Mouse (Mus musculus): ENCODE results near the gene Mynn. TPM values are rescaled to one million over a fixed set of nuclear protein-coding genes. Genes with fewer than 3 reads are reported as not detected.
A peak's percentile ranks its signal among the peaks of the same experiment; 100 is the strongest.
"Not testable (repeated sequence)": the region's sequence is repeated elsewhere in the genome, so short reads cannot be mapped to it uniquely, and the experiment has no call there.

Gene Mynn
- 16.6 and 18.5 TPM in 2 replicates for total RNA-seq (2014; rRNA removed)
- 18.5 and 19.4 TPM in 2 replicates for polyA plus RNA-seq (2015; fragmentation: Nextera tagmentation; extraction: Ambion mirVana)

DNA sequence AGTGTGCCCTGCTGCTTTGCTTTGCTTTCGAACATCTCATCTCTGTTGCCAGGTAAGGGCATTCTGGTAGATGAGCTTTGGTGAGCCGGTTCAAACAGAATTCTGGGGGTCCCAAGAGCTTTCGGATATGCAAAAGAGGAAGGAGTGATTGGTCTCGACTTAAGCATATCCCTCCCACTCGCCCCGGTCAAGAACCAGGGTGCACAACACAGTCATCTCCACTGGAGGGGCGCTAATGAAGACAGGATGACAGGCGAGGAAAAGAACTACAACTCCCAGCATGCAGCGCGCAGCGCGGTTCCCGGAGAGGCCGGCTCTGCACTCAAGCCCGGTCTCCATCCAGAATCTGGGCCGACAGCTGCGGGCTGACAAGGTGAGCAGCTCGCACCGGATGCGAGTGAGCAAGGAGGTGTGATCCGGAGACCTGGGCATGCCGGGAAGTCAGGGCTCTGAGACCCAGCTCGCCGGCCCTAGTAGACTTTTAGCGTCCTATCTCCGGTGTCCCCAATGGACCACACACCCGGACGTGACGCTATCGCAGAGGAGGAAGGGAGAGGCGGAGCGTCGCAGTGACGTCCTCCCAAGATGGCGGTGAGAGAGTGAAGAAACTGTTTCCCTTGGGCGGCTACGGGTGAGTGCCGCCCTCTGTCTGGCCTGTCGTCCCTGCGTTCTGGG, at the start of gene Mynn:
Mynn (plus strand) TSS at position 1 of the 675 bp plus-strand sequence.
- peak within 1 kb of the TSS; percentile 86 for H3K4me3 ChIP-seq (ENCODE audit: low read length)
- no peaks in the 10 kb centered on the region for H3K27me3 ChIP-seq (ENCODE audit: insufficient read depth, low read length)
- H3K36me3 ChIP-seq (ENCODE audit: insufficient read depth, low read length), result peaks cover 8% of the 10 kb centered on the region; the same call in 1 of the 2 replicates
- DNase-seq (ENCODE audit: low spot score), result peak; percentile 97
- peak within 1 kb of the TSS; percentile 54 for H3K4me2 ChIP-seq (ENCODE audit: low read depth, low read length)
- peak; percentile 97 for ATAC-seq
- under 1% methylated on average over 40 of the region's 40 CpGs for WGBS
- H3K9me3 ChIP-seq (ENCODE audit: low read length), result no peaks in the 10 kb centered on the region
- H3K9ac ChIP-seq (replicated peaks; ENCODE audit: low read length), result peak within 1 kb of the TSS; percentile 82
- H3K4me1 ChIP-seq (ENCODE audit: insufficient read depth, low read length), result no peaks in the 10 kb centered on the region
- H3K27ac ChIP-seq, result peak within 1 kb of the TSS; percentile 96
- peak; percentile 70 for TF ChIP-seq CTCF (IDR thresholded peaks at IDR 0.05; ENCODE audit: low read depth)

DNA sequence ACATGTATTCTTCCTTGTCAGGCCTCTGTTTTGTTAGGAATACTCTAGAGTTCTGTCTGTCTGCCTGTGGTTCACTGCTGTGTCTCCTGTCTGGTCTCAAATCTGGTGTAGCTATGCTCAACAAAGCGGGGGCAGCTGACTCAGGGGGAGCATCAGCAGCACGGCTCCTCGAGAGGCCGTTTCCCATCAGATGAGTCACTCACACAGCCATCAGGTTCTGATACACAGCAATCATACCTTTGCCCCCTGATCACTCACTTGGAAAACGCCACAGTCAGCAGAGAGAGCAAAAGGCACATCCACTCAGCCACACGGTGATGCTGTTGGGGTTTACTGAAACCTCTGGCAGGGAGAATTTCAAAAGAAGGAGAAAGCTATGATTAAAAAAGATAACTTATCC, 48.1 kb upstream of the Mynn start:
- Histone ChIP-seq H3K27me3 (ENCODE audit: insufficient read depth, low read length) (no peaks in the 10 kb centered on the region), H3K36me3 (ENCODE audit: insufficient read depth, low read length) (no peaks in the 10 kb centered on the region), H3K27ac (no peak overlapping the region), H3K9me3 (ENCODE audit: low read length) (no peaks in the 10 kb centered on the region), H3K4me1 (ENCODE audit: insufficient read depth, low read length) (no peaks in the 10 kb centered on the region), H3K9ac (replicated peaks; ENCODE audit: low read length) (no peak overlapping the region), H3K4me3 (ENCODE audit: low read length) (no peak overlapping the region), H3K4me2 (ENCODE audit: low read depth, low read length) (no peak overlapping the region)
- DNase-seq (ENCODE audit: low spot score), result no peak
- no peak for TF ChIP-seq CTCF (IDR thresholded peaks at IDR 0.05; ENCODE audit: low read depth)
- 46% methylated on average over 6 of the region's 6 CpGs for WGBS
- no peak for ATAC-seq

DNA sequence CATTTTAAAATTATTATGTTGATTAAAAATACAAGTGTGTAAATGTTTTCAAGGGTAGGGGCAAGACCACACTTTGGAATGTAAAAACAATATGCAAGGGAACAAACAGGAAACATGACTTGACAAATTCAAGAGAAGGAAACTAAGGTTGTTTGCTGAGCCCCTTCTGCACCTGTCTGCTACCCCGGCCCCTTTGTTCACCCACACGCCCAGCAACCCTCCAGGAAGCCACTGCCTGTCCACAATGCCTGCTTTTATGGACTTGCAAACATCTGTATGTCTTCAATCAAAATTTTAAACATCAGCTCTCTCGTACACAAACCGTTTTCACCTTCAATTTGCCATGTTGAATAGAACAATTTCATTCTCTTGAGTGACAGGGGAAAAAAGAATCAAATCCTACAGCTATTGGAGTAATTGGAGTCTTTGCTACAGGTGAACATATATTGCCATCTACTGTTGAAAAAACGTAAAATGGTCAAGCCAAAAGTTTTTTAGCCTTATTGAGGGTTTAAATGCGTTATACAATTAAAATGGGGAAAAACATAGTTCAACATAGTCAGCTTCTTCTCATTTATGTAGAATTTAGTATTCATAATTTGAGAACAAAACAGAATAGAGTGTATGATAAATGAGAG, 41.1 kb upstream of the Mynn start:
- no peaks in the 10 kb centered on the region for H3K4me1 ChIP-seq (ENCODE audit: insufficient read depth, low read length)
- DNase-seq (ENCODE audit: low spot score) (peak; percentile 49), ATAC-seq (no peak)
- H3K36me3 ChIP-seq (ENCODE audit: insufficient read depth, low read length), result no peaks in the 10 kb centered on the region
- H3K4me2 ChIP-seq (ENCODE audit: low read depth, low read length), result no peak overlapping the region
- H3K9ac ChIP-seq (replicated peaks; ENCODE audit: low read length), result no peak overlapping the region
- H3K27me3 ChIP-seq (ENCODE audit: insufficient read depth, low read length), result no peaks in the 10 kb centered on the region
- peak; percentile 68 for TF ChIP-seq CTCF (IDR thresholded peaks at IDR 0.05; ENCODE audit: low read depth)
- H3K4me3 ChIP-seq (ENCODE audit: low read length), result no peak overlapping the region
- no peak overlapping the region for H3K27ac ChIP-seq
- no peaks in the 10 kb centered on the region for H3K9me3 ChIP-seq (ENCODE audit: low read length)
- WGBS, result 49% methylated on average over 6 of the region's 6 CpGs

DNA sequence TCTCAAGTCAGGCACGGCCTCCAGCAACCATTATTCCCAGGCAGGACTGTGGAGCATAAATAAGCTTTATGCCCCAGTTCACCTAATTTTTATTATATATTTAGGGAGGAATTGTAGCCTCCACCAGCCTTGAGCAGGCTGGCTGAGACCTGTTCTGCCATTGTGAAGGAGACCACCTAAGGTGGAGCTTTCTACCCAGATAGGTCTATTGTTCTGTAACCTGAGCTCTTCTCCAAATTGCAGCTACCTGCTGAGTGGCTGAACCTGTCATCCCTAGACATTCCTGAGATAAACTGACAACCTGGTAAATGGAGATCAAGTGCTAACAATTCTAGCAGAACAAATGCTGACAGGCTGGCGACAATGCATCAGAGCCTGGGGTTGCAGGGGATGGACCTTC, 35.5 kb upstream of the Mynn start:
- not testable (repeated sequence) for H3K4me1 ChIP-seq (ENCODE audit: insufficient read depth, low read length); H3K9me3 ChIP-seq (ENCODE audit: low read length); H3K27ac ChIP-seq; H3K4me3 ChIP-seq (ENCODE audit: low read length); H3K27me3 ChIP-seq (ENCODE audit: insufficient read depth, low read length); H3K9ac ChIP-seq (replicated peaks; ENCODE audit: low read length); H3K36me3 ChIP-seq (ENCODE audit: insufficient read depth, low read length); ATAC-seq; H3K4me2 ChIP-seq (ENCODE audit: low read depth, low read length); DNase-seq (ENCODE audit: low spot score)
- 44% methylated on average over 1 of the region's 2 CpGs for WGBS

DNA sequence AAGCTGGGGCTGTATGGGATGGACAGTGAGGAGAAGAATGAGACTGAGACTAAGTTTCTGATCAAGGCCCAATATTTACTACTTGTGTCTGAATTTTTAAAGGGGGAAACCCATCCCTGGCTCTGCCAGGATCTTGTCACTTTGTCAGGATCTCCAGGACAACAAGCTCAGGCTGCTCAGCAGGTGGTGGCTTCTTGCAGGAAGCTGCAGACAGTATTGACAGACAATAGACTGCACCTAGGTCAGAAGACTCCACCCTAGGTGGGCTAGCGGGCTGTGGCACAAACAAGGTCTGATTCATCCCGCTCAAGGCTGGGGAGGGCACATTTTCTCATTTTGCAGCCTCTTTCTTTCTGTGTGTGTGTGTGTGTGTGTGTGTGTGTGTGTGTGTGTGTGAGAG, 28.3 kb upstream of the Mynn start:
- ATAC-seq, result no peak
- Histone ChIP-seq H3K4me1 (ENCODE audit: insufficient read depth, low read length) (no peaks in the 10 kb centered on the region), H3K9me3 (ENCODE audit: low read length) (no peaks in the 10 kb centered on the region), H3K36me3 (ENCODE audit: insufficient read depth, low read length) (no peaks in the 10 kb centered on the region), H3K4me2 (ENCODE audit: low read depth, low read length) (no peak overlapping the region), H3K9ac (replicated peaks; ENCODE audit: low read length) (no peak overlapping the region), H3K27me3 (ENCODE audit: insufficient read depth, low read length) (no peaks in the 10 kb centered on the region), H3K27ac (no peak overlapping the region), H3K4me3 (ENCODE audit: low read length) (no peak overlapping the region)
- no peak for TF ChIP-seq CTCF (IDR thresholded peaks at IDR 0.05; ENCODE audit: low read depth)
- 8% methylated on average over 2 of the region's 2 CpGs for WGBS
- no peak for DNase-seq (ENCODE audit: low spot score)

DNA sequence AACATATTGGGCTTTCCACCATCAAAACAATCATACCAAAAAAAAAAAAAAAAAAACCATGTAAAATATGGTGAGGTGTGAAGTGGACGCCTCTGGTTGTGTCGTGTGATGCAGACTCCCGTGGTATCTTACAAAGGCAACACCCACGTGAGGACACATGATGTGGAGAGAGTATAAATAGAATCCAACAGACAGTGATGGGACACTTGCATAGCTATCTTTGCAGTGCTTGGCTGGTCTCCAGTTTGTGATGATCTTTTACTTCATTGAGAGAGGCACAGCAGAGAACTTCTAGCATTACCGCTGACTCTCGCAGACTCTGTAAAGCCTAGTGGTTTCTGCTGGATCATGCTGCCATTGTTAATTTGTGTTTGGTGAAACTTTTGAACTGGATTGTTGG, 13.0 kb upstream of the Mynn start:
- Histone ChIP-seq H3K36me3 (ENCODE audit: insufficient read depth, low read length) (no peaks in the 10 kb centered on the region), H3K4me1 (ENCODE audit: insufficient read depth, low read length) (no peaks in the 10 kb centered on the region), H3K27me3 (ENCODE audit: insufficient read depth, low read length) (no peaks in the 10 kb centered on the region), H3K27ac (no peak overlapping the region), H3K9me3 (ENCODE audit: low read length) (no peaks in the 10 kb centered on the region), H3K4me2 (ENCODE audit: low read depth, low read length) (no peak overlapping the region), H3K4me3 (ENCODE audit: low read length) (no peak overlapping the region), H3K9ac (replicated peaks; ENCODE audit: low read length) (no peak overlapping the region)
- no peak for TF ChIP-seq CTCF (IDR thresholded peaks at IDR 0.05; ENCODE audit: low read depth)
- WGBS, result 75% methylated on average over 6 of the region's 6 CpGs
- no peak for ATAC-seq
- no peak for DNase-seq (ENCODE audit: low spot score)

DNA sequence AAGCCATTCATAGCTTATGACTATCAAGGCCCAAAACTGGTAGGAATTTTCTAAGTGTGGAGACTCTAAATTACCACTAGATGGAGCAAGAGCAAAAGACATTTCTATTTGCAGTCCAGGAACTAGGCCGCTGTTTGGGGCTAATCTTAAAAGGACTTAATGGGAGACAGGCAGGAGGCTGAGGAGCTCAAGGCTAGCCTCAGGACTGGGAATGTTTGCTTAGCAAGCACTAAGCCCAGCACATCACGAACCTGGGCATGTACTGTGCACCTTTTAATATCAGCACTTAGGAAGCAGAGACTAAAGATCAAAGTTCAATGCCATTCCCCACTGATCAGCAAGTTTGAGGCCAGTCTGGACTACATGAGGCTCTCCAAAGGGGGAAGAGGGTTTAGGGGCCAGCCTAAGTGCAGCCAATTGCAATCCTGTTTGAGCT, 9.4 kb upstream of the Mynn start:
- Histone ChIP-seq H3K4me2 (ENCODE audit: low read depth, low read length) (no peak overlapping the region), H3K27ac (no peak overlapping the region), H3K9me3 (ENCODE audit: low read length) (no peaks in the 10 kb centered on the region), H3K36me3 (ENCODE audit: insufficient read depth, low read length) (no peaks in the 10 kb centered on the region), H3K27me3 (ENCODE audit: insufficient read depth, low read length) (no peaks in the 10 kb centered on the region), H3K4me3 (ENCODE audit: low read length) (no peak overlapping the region), H3K9ac (replicated peaks; ENCODE audit: low read length) (no peak overlapping the region), H3K4me1 (ENCODE audit: insufficient read depth, low read length) (no peaks in the 10 kb centered on the region)
- ATAC-seq (peak; percentile 64; the same call in 1 of the 2 replicates), DNase-seq (ENCODE audit: low spot score) (peak; percentile 86)
- peak; percentile 81 for TF ChIP-seq CTCF (IDR thresholded peaks at IDR 0.05; ENCODE audit: low read depth)
- 2% methylated on average over 2 of the region's 2 CpGs for WGBS
